Mouse (Mus musculus) neural tube, embryonic 13.5 days (tissue): ENCODE data around the gene Nol3. TPM values are rescaled to one million over a fixed set of nuclear protein-coding genes. Genes with fewer than 3 reads are reported as not detected.

Experiments
- ATAC-seq: fragments of 200-750 bp; cut with Nextera tagmentation; 2 replicates; pipeline ENCODE4 v1.8.0; 2017; ENCODE audit warnings: low read depth, mild to moderate bottlenecking, moderate TSS enrichment, moderate library complexity
- H3K27ac ChIP-seq: fragments of 300-500 bp; sonication (generic); replicated peaks from 2 replicates; pipeline ENCODE4 v1.5.1; 2015; ENCODE audit warnings: moderate library complexity, mild to moderate bottlenecking, inconsistent platforms
- H3K27me3 ChIP-seq: fragments of 300-500 bp; sonication (generic); 2 replicates; pipeline ENCODE4 v1.6.1; 2015; ENCODE audit warnings: mild to moderate bottlenecking, inconsistent platforms
- H3K36me3 ChIP-seq: fragments of 300-500 bp; sonication (generic); 2 replicates; pipeline ENCODE4 v1.6.1; 2015; ENCODE audit warnings: mild to moderate bottlenecking, inconsistent platforms
- H3K4me1 ChIP-seq: fragments of 300-500 bp; sonication (generic); replicated peaks from 2 replicates; pipeline ENCODE4 v1.6.1; 2015; ENCODE audit warnings: inconsistent platforms
- H3K4me2 ChIP-seq: fragments of 300-500 bp; sonication (generic); 2 replicates; pipeline ENCODE4 v1.6.1; 2015; ENCODE audit warnings: inconsistent platforms, mild to moderate bottlenecking, moderate library complexity
- H3K4me3 ChIP-seq: fragments of 300-500 bp; sonication (generic); 2 replicates; pipeline ENCODE4 v1.5.1; 2015; ENCODE audit warnings: mild to moderate bottlenecking, inconsistent platforms
- H3K9ac ChIP-seq: fragments of 300-500 bp; sonication (generic); 2 replicates; pipeline ENCODE4 v1.6.1; 2015; ENCODE audit warnings: moderate library complexity, mild to moderate bottlenecking, inconsistent platforms
- H3K9me3 ChIP-seq: fragments of 300-500 bp; sonication (generic); 2 replicates; pipeline ENCODE4 v1.6.1; 2016; ENCODE audit warnings: inconsistent platforms
- WGBS: fragments of 180-500 bp; shearing (Covaris S2); methylation state at CpG from one replicate; pipeline ENCODE4 v1.1.7; 2015; 5-methylcytosine and 5-hydroxymethylcytosine counted together
- polyA plus RNA-seq: library from polyadenylated mRNA; unstranded; fragments of >200 nt; fragmentation: Nextera tagmentation; extraction: Ambion mirVana; gene quantifications from 2 replicates; pipeline ENCODE4 v1.2.1, GENCODE M21; 2015

Gene Nol3
- polyA plus RNA-seq, 1 experiment from 2014 or later: 6.9 TPM

DNA sequence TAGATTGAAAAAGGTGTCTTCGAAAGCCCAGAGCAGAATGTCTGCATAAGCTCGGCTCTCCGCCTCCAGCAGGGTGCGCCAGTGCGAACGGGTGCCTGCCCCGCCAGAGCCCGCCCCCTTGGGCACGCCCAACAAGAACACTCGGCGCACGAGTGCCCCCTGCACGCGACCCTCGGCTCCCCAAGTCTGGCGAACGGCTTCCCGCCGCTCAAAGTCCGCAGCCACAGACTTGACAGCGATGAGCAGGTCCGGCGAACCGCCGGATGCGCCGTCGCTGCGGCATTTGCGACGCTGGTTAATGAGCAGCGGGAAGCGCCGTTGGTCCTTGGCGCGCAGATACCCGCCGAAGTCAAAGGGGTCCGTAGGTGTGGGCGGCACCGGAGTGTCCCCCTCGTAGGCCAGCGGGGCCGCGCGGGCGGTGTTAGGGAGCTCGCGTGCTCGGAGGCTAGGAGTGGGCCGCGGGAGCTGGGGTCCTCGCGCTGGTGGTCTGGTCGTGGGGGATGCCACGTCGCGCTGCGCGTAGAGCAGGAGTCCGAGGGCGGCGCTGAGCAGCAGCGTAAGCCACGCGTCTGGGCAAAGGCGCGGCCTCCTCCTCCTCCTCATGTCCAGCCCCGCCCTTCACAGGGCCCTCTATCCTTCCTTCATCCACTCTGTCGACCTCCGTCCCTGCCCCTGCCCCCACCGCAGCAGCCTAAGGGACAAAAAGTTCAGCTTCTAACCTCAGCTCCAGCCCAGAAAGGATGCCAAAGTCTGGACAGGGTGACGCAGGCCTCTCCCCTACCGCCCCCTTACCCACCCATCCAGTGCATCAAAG is 21.6 kb upstream of the Nol3 start:
- peak overlapping the region; percentile 79 for H3K9ac ChIP-seq
- ATAC-seq: peak; percentile 80
- WGBS: under 1% methylated on average over 74 of the region's 74 CpGs
- H3K27me3 ChIP-seq: peaks cover 45% of the 10 kb centered on the region
- H3K9me3 ChIP-seq: no peaks in the 10 kb centered on the region
- H3K36me3 ChIP-seq: peaks cover 37% of the 10 kb centered on the region
- peaks cover 27% of the 10 kb centered on the region for H3K4me1 ChIP-seq
- H3K27ac ChIP-seq: peak overlapping the region; percentile 55
- peak overlapping the region; percentile 96 for H3K4me2 ChIP-seq
- peak overlapping the region; percentile 61 for H3K4me3 ChIP-seq

- peak; percentile 21; the same call in 1 of the 2 replicates for ATAC-seq
- peak within 1 kb of the TSS; percentile 61 for H3K4me3 ChIP-seq
- WGBS: 3% methylated on average over 14 of the region's 14 CpGs
- H3K9ac ChIP-seq: peak within 1 kb of the TSS; percentile 79
- H3K9me3 ChIP-seq: no peaks in the 10 kb centered on the region
- H3K4me2 ChIP-seq: peak within 1 kb of the TSS; percentile 96
- H3K27ac ChIP-seq: peak within 1 kb of the TSS; percentile 55
- H3K27me3 ChIP-seq: peaks cover 51% of the 10 kb centered on the region
- H3K36me3 ChIP-seq: peaks cover 31% of the 10 kb centered on the region
- H3K4me1 ChIP-seq: peaks cover 33% of the 10 kb centered on the region
Observed at GRCm38 (mm10) chr8:105254966-105255350, 21.0 kb upstream of the Nol3 start, which contains the start of gene B3gnt9. TSS of gene B3gnt9 (minus strand) at chr8:105255153.

- H3K4me1 ChIP-seq: peaks cover 35% of the 10 kb centered on the region
- no peak overlapping the region for H3K9ac ChIP-seq
- no peak overlapping the region for H3K27ac ChIP-seq
- ATAC-seq: no peak
- peaks cover 74% of the 10 kb centered on the region for H3K27me3 ChIP-seq
- H3K9me3 ChIP-seq: no peaks in the 10 kb centered on the region
- WGBS: 67% methylated on average over 7 of the region's 7 CpGs
- no peak overlapping the region for H3K4me2 ChIP-seq
- 0 out of 2 replicates have a peak, but pooled peaks cover 7% of the 10 kb centered on the region for H3K36me3 ChIP-seq
- H3K4me3 ChIP-seq: no peak overlapping the region
Observed at GRCm38 (mm10) chr8:105257318-105258114, 18.4 kb upstream of the Nol3 start.

- H3K9ac ChIP-seq: peak overlapping the region; percentile 59
- peaks cover 89% of the 10 kb centered on the region for H3K27me3 ChIP-seq
- 2% methylated on average over 55 of the region's 55 CpGs for WGBS
- H3K9me3 ChIP-seq: no peaks in the 10 kb centered on the region
- H3K4me3 ChIP-seq: peak overlapping the region; percentile 38
- no peaks in the 10 kb centered on the region for H3K36me3 ChIP-seq
- peak overlapping the region; percentile 78 for H3K4me2 ChIP-seq
- no peak overlapping the region for H3K27ac ChIP-seq
- H3K4me1 ChIP-seq: peaks cover 32% of the 10 kb centered on the region
- peak; percentile 43 for ATAC-seq
Observed at GRCm38 (mm10) chr8:105258911-105259720, 16.8 kb upstream of the Nol3 start.

- Histone ChIP-seq H3K4me2 (peak overlapping the region; percentile 78), H3K9ac (peak overlapping the region; percentile 59), H3K36me3 (no peaks in the 10 kb centered on the region), H3K9me3 (no peaks in the 10 kb centered on the region), H3K27me3 (peaks cover 92% of the 10 kb centered on the region), H3K4me3 (peak overlapping the region; percentile 38), H3K4me1 (peaks cover 29% of the 10 kb centered on the region), H3K27ac (no peak overlapping the region)
- 3% methylated on average over 30 of the region's 30 CpGs for WGBS
- ATAC-seq: peak; percentile 55
Observed at GRCm38 (mm10) chr8:105259721-105260320, 16.1 kb upstream of the Nol3 start.

GRCm38 (mm10) chr8:105260371-105261099 is 15.4 kb upstream of the Nol3 start:
- H3K27me3 ChIP-seq: peaks cover 92% of the 10 kb centered on the region
- H3K36me3 ChIP-seq: no peaks in the 10 kb centered on the region
- H3K4me2 ChIP-seq: no peak overlapping the region
- peaks cover 27% of the 10 kb centered on the region for H3K4me1 ChIP-seq
- H3K4me3 ChIP-seq: no peak overlapping the region
- no peak overlapping the region for H3K27ac ChIP-seq
- whole genome bisulfite sequencing: 59% methylated on average over 7 of the region's 7 CpGs
- ATAC-seq: no peak
- H3K9ac ChIP-seq: no peak overlapping the region
- H3K9me3 ChIP-seq: no peaks in the 10 kb centered on the region

GRCm38 (mm10) chr8:105261326-105261980 is 14.5 kb upstream of the Nol3 start:
- Histone ChIP-seq H3K36me3 (no peaks in the 10 kb centered on the region), H3K27ac (no peak overlapping the region), H3K9ac (no peak overlapping the region), H3K4me1 (peaks cover 27% of the 10 kb centered on the region), H3K9me3 (no peaks in the 10 kb centered on the region), H3K4me3 (no peak overlapping the region), H3K4me2 (no peak overlapping the region), H3K27me3 (peaks cover 92% of the 10 kb centered on the region)
- ATAC-seq: no peak
- 80% methylated on average over 12 of the region's 12 CpGs for WGBS

GRCm38 (mm10) chr8:105263244-105263912 is 12.6 kb upstream of the Nol3 start:
- Histone ChIP-seq H3K4me2 (peak overlapping the region; percentile 75), H3K27me3 (peaks cover 95% of the 10 kb centered on the region), H3K4me3 (peak overlapping the region; percentile 55), H3K9ac (no peak overlapping the region), H3K27ac (no peak overlapping the region), H3K9me3 (no peaks in the 10 kb centered on the region), H3K4me1 (peaks cover 34% of the 10 kb centered on the region), H3K36me3 (no peaks in the 10 kb centered on the region)
- 36% methylated on average over 16 of the region's 16 CpGs for WGBS
- ATAC-seq: no peak

DNA sequence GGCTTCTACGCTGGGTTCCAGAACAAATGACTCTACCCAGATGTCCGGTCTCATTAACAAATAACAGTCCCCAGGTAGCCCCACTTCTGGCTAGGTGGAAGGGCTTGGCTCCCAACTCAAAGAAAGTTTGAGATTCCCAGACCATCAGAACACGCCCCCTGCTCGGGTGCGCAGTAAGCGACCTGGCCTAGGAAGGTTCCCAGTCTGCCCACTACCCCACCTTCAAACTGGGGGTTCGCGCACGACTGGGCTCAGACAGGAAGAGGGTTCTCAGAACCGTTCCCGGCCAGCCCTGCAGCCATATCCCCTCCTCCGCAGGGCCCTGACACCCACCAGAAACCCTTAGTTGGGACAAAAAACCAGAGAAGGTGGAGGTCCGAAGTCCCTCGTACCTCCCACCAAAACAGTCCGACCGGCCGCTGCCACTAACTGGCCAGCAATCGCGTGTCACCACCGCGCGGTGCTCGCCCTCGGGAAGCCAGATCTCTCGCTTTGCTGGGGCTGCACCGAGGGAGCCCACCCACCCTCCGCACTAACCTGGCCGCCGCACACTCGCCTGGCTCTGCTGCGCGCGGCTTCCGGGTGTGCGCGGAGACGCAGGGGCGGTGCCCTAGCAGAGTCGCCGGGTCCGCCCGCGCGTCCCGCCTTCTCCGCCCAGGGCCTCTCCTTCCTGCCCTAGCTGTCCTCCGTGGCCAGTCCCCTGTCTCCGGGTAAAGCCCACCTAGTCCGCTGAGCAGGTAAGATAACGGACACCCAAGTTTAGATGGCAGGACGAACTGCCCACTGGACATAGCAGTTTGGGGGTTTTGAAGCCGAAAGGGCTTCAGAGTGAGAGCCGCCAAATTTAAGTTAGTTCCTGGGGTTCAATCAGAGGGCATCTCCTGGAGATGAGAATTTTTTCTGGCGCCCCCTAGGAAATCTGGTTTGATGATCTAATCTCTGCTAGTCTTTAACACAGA is 11.6 kb upstream of the Nol3 start, which contains the start of the genes Tradd and Fbxl8:
Gene Tradd (minus strand): TSS at position 586 of the 959 bp plus-strand sequence.
Gene Fbxl8 (plus strand): TSS at position 625 of the 959 bp plus-strand sequence.
- H3K27ac ChIP-seq: no peak within 1 kb of the TSS
- peak within 1 kb of the TSS; percentile 55 for H3K4me3 ChIP-seq
- peaks cover 95% of the 10 kb centered on the region for H3K27me3 ChIP-seq
- H3K9ac ChIP-seq: peak within 1 kb of the TSS; percentile 77
- ATAC-seq: 0 out of 2 replicates have a peak, but pooled peaks have one; percentile 7
- H3K4me1 ChIP-seq: peaks cover 33% of the 10 kb centered on the region
- H3K9me3 ChIP-seq: no peaks in the 10 kb centered on the region
- H3K4me2 ChIP-seq: peak within 1 kb of the TSS; percentile 75
- WGBS: under 1% methylated on average over 54 of the region's 54 CpGs
- no peaks in the 10 kb centered on the region for H3K36me3 ChIP-seq
